Mouse (Mus musculus) liver, adult 2 months (tissue): Measurements from ENCODE around the gene Sos1. TPM values are rescaled to one million over a fixed set of nuclear protein-coding genes. Genes with fewer than 3 reads are reported as not detected.

Source experiments
- DNase-seq: peaks from one replicate; pipeline ENCODE4 v3.0.0-alpha.2; 2011; ENCODE audit warnings: low read depth, low spot score; ENCODE audit errors: extremely low read depth
- H3K27ac ChIP-seq: fragments of 200-500 bp; replicated peaks from 2 replicates; pipeline ENCODE4 v1.5.1; 2012; ENCODE audit warnings: low read depth, mild to moderate bottlenecking, control low read depth, inconsistent platforms, low read length; ENCODE audit not compliant: insufficient read depth
- H3K27me3 ChIP-seq: fragments of 200-500 bp; 2 replicates; pipeline ENCODE4 v1.6.1; 2012; ENCODE audit warnings: mild to moderate bottlenecking, moderate library complexity, low read length, inconsistent platforms; ENCODE audit not compliant: control insufficient read depth, insufficient read depth
- H3K36me3 ChIP-seq: fragments of 200-500 bp; 2 replicates; pipeline ENCODE4 v1.6.1; 2012; ENCODE audit warnings: low read length, inconsistent platforms; ENCODE audit not compliant: control insufficient read depth, insufficient read depth
- H3K4me1 ChIP-seq: fragments of 200-500 bp; 2 replicates; pipeline ENCODE4 v1.6.1; 2011; ENCODE audit warnings: low read length; ENCODE audit not compliant: control insufficient read depth, insufficient read depth
- H3K4me3 ChIP-seq: fragments of 200-500 bp; 2 replicates; pipeline ENCODE4 v1.5.1; 2011; ENCODE audit warnings: low read depth, mild to moderate bottlenecking, control low read depth, low read length, moderate library complexity; ENCODE audit not compliant: insufficient read depth
- H3K79me2 ChIP-seq: fragments of 200-500 bp; 2 replicates; pipeline ENCODE4 v1.6.1; 2012; ENCODE audit warnings: inconsistent platforms, mild to moderate bottlenecking, low read length, moderate library complexity; ENCODE audit not compliant: control insufficient read depth, insufficient read depth
- H3K9ac ChIP-seq: fragments of 200-500 bp; 2 replicates; pipeline ENCODE4 v1.6.1; 2012; ENCODE audit warnings: low read depth, mild to moderate bottlenecking, control low read depth, inconsistent platforms, low read length
- CTCF ChIP-seq: fragments of 200-500 bp; IDR thresholded peaks from 2 replicates; pipeline ENCODE4 v1.5.1; 2011; ENCODE audit warnings: low read depth, low read length, control low read depth
- POLR2A ChIP-seq: fragments of 200-500 bp; IDR thresholded peaks from 2 replicates; pipeline ENCODE4 v1.6.1; 2011; ENCODE audit warnings: low read length, control low read depth; ENCODE audit not compliant: insufficient read depth; ENCODE audit errors: extremely low read depth
- WGBS: fragments of 180-500 bp; shearing (Covaris S2); methylation state at CpG from one replicate; pipeline ENCODE4 v1.1.7; 2018; 5-methylcytosine and 5-hydroxymethylcytosine counted together
- polyA plus RNA-seq: library from polyadenylated mRNA; depleted of rRNA; stranded (reverse); fragments of >200 nt; gene quantifications from 2 replicates; pipeline ENCODE4 v1.2.3, GENCODE M21; 2012
- total RNA-seq: library from RNA; depleted of rRNA; stranded (reverse); fragments of >200 nt; gene quantifications from 2 replicates; pipeline ENCODE4 v1.2.3, GENCODE M21; 2014

Sos1 gene
- total and polyA plus RNA-seq, 2 experiments, result 2.8 to 11.8 TPM

DNA sequence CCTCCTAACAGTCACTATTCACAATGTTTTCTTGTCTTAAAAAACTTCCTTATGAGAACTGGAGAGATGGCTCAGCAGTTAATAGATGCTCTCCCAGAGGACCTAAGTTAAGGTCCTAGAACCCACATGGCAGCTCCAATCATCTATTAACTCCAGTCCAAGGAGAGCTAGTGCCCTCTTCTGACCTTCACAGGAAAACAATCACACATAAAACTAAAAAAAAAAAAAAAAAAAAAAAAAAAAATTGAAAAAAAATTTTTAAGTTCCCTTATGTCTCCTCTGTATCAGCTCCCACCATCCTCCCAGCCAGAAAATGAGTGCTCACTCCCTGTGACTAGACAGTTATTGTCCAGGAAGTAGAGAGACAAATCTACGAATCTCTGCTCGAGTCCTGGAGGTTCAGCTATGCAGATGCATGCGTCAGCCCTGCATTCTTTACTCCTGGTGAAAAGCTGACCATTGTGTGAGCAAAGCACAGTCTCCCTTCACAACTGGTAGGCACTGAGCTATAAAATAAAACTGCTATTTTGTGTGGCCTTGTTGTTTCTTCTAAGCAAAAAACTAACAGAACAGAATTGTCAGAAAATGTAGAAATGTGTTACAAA lies 29.7 kb downstream of the Sos1 start:
- WGBS, result 85% methylated on average over 3 of the region's 3 CpGs
- Histone ChIP-seq H3K36me3 (peaks cover 34% of the 10 kb centered on the region), H3K27ac (no peak overlapping the region), H3K27me3 (no peaks in the 10 kb centered on the region), H3K9ac (no peak overlapping the region), H3K4me3 (no peak overlapping the region), H3K79me2 (no peaks in the 10 kb centered on the region), H3K4me1 (no peaks in the 10 kb centered on the region)
- TF ChIP-seq CTCF, result no peak
- no peak for TF ChIP-seq POLR2A
- DNase-seq, result no peak

DNA sequence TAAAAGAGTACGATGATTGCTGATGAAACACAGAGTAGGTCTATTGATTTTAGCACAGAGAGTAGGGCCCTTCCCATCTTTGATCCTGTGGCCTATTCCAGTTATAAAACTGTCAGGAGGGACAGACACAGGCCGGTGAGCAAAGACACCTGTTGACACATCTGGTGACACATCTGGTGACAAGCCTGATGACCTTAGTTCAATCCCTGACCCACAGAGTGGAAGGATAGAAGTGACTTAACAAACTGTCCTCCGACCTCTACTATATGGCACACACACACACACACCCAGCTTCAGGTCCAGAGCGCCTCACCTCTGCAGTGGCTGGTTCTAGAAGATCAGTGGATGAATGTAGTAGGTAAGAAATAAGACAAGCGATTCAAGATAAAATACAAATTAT lies 33.8 kb downstream of the Sos1 start:
- H3K27me3 ChIP-seq, result no peaks in the 10 kb centered on the region
- H3K27ac ChIP-seq, result no peak overlapping the region
- H3K4me1 ChIP-seq, result no peaks in the 10 kb centered on the region
- no peak overlapping the region for H3K4me3 ChIP-seq
- no peak overlapping the region for H3K9ac ChIP-seq
- TF ChIP-seq CTCF, result no peak
- TF ChIP-seq POLR2A, result no peak
- H3K79me2 ChIP-seq, result no peaks in the 10 kb centered on the region
- 70% methylated on average over 5 of the region's 5 CpGs for WGBS
- no peak for DNase-seq
- peaks cover 49% of the 10 kb centered on the region for H3K36me3 ChIP-seq

DNA sequence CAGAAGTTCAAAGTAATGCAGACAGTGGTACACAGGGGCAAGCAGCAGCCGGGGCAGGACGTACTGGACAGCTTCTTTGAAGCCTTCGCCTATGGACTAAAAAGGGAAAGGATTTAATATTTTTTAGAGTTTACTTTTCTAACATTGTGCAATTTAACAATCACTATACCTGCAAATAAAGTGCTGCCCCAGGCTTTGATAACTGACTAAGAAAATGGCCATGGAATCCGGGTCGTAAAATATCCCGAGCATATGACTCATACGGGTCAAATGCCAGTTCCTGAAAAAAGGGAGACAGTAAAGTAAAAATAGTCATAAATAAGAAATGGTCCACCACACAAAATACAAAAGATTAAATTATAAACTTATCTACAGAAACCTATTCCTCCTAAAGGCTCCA lies 34.8 kb downstream of the Sos1 start:
- no peaks in the 10 kb centered on the region for H3K4me1 ChIP-seq
- no peak overlapping the region for H3K4me3 ChIP-seq
- H3K36me3 ChIP-seq, result peaks cover 50% of the 10 kb centered on the region
- H3K27ac ChIP-seq, result no peak overlapping the region
- no peak for DNase-seq
- 75% methylated on average over 7 of the region's 7 CpGs for WGBS
- no peak overlapping the region for H3K9ac ChIP-seq
- TF ChIP-seq POLR2A (no peak), CTCF (no peak)
- no peaks in the 10 kb centered on the region for H3K79me2 ChIP-seq
- no peaks in the 10 kb centered on the region for H3K27me3 ChIP-seq

DNA sequence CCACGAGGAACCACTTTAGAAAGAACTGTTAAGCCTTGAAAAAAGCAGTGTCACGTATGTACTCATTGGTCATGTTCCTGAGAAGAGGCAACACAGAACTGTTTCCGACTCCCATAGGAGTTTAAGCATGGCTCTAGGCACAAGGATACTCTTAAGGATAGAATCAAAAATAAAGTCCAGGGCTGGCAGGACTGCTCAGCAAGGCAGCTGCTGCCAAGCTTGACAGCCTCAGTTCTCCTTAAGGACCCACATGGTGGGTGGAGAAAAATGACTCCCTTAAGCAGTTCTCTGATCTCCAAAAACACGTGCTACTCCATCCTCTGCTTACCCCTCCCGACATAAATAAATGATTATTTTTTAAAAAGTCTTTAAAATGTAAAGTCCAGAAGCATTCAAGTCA lies 44.6 kb downstream of the Sos1 start:
- no peak overlapping the region for H3K27ac ChIP-seq
- H3K79me2 ChIP-seq, result no peaks in the 10 kb centered on the region
- H3K27me3 ChIP-seq, result no peaks in the 10 kb centered on the region
- H3K36me3 ChIP-seq, result peaks cover 30% of the 10 kb centered on the region
- no peak for TF ChIP-seq POLR2A
- no peak for TF ChIP-seq CTCF
- no peak overlapping the region for H3K9ac ChIP-seq
- WGBS, result 83% methylated on average over 5 of the region's 5 CpGs
- H3K4me3 ChIP-seq, result no peak overlapping the region
- H3K4me1 ChIP-seq, result no peaks in the 10 kb centered on the region
- no peak for DNase-seq

DNA sequence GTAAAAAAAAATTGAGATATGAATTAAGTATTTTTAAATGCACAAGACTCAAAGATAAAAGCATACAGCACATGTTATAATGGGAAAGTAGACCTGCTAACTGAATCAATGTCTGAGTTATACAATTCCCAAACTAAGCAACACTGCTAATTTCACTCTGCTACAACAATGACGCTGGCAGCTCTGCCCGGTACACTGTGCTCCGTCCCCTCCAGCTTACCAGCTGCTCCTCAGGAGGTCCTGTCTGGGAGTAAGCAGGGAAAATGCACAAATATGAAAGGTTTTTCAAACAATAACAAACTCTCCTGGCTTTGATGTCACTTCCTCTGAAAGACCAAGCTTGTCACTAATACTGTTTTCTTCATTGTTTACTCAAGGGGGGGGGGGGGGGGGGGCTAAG lies 45.8 kb downstream of the Sos1 start:
- no peak for DNase-seq
- no peak for TF ChIP-seq POLR2A
- no peak for TF ChIP-seq CTCF
- H3K27me3 ChIP-seq, result no peaks in the 10 kb centered on the region
- no peak overlapping the region for H3K9ac ChIP-seq
- H3K36me3 ChIP-seq, result peaks cover 24% of the 10 kb centered on the region
- H3K4me3 ChIP-seq, result no peak overlapping the region
- H3K27ac ChIP-seq, result no peak overlapping the region
- no peaks in the 10 kb centered on the region; the same call in 1 of the 2 replicates for H3K79me2 ChIP-seq
- no peaks in the 10 kb centered on the region for H3K4me1 ChIP-seq
- WGBS, result 94% methylated on average over 3 of the region's 3 CpGs

DNA sequence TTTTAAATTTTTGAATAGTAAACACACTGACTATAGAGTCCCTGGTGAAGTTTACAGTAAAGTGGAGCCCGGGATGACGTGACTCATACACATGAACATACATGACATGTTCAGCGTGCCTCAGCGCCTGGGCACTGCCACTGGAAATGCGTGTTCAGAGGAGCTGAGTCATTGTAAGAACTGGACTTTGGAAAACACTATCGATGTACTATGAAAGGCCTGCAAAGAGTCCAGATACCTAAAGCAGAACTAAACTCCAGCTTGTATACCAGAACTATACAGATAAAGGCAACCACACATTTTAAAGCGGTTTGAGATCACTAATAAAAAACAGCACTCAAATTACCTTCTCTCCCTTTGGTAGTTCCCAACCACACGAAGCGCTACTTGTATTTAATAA lies 48.3 kb downstream of the Sos1 start:
- TF ChIP-seq POLR2A (no peak), CTCF (no peak)
- 60% methylated on average over 9 of the region's 9 CpGs for WGBS
- no peak overlapping the region for H3K27ac ChIP-seq
- DNase-seq, result peak; percentile 84
- H3K9ac ChIP-seq, result no peak overlapping the region
- peaks cover 17% of the 10 kb centered on the region for H3K36me3 ChIP-seq
- no peaks in the 10 kb centered on the region; the same call in 1 of the 2 replicates for H3K79me2 ChIP-seq
- no peaks in the 10 kb centered on the region for H3K4me1 ChIP-seq
- no peak overlapping the region for H3K4me3 ChIP-seq
- no peaks in the 10 kb centered on the region for H3K27me3 ChIP-seq
